Mouse (Mus musculus) forebrain, embryonic 11.5 days (tissue): ENCODE measurements at regions not wholly inside any gene's neighbourhood (a gene's known extent, or its start where the extent isn't known, plus 50 kb on each side); places are given as distances from the start of the nearest gene placed in this dataset.
A peak's percentile ranks its signal among the peaks of the same experiment; 100 is the strongest.

Source experiments
- ATAC-seq: fragments of 200-750 bp; cut with Nextera tagmentation; replicated peaks from 2 replicates; pipeline ENCODE4 v1.8.0; 2017; ENCODE audit warnings: moderate TSS enrichment; ENCODE audit not compliant: low FRiP score
- DNase-seq: peaks from one replicate; pipeline ENCODE4 v3.0.0-alpha.2; 2017; ENCODE audit warnings: low spot score
- H3K27ac ChIP-seq: fragments of 300-500 bp; sonication (generic); 2 replicates; pipeline ENCODE4 v1.5.1; 2014; ENCODE audit warnings: low read depth, low read length
- H3K27me3 ChIP-seq: fragments of 300-500 bp; sonication (generic); 2 replicates; pipeline ENCODE4 v1.6.1; 2014; ENCODE audit warnings: mild to moderate bottlenecking, low read length, mixed read lengths; ENCODE audit not compliant: control insufficient read depth, insufficient read depth
- H3K36me3 ChIP-seq: fragments of 300-500 bp; sonication (generic); 2 replicates; pipeline ENCODE4 v1.6.1; 2014; ENCODE audit warnings: mild to moderate bottlenecking, low read length, moderate library complexity, mixed read lengths; ENCODE audit not compliant: control insufficient read depth, insufficient read depth
- H3K4me1 ChIP-seq: fragments of 300-500 bp; sonication (generic); replicated peaks from 2 replicates; pipeline ENCODE4 v1.6.1; 2014; ENCODE audit warnings: low read length, mixed read lengths; ENCODE audit not compliant: control insufficient read depth, insufficient read depth
- H3K4me2 ChIP-seq: fragments of 300-500 bp; sonication (generic); 2 replicates; pipeline ENCODE4 v1.6.1; 2014; ENCODE audit warnings: low read depth, mild to moderate bottlenecking, low read length, moderate library complexity, mixed read lengths; ENCODE audit not compliant: severe bottlenecking
- H3K4me3 ChIP-seq: fragments of 300-500 bp; sonication (generic); 2 replicates; pipeline ENCODE4 v1.5.1; 2014; ENCODE audit warnings: low read depth, low read length
- H3K9ac ChIP-seq: fragments of 300-500 bp; sonication (generic); 2 replicates; pipeline ENCODE4 v1.6.1; 2014; ENCODE audit warnings: low read length
- H3K9me3 ChIP-seq: fragments of 300-500 bp; sonication (generic); 2 replicates; pipeline ENCODE4 v1.6.1; 2016; ENCODE audit warnings: low read length, mixed read lengths; ENCODE audit not compliant: control insufficient read depth
- WGBS: fragments of 180-500 bp; shearing (Covaris S2); extraction: QIAGEN DNeasy Blood & Tissue Kit; methylation state at CpG from one replicate; pipeline ENCODE4 v1.1.7; 2014; 5-methylcytosine and 5-hydroxymethylcytosine counted together

DNA sequence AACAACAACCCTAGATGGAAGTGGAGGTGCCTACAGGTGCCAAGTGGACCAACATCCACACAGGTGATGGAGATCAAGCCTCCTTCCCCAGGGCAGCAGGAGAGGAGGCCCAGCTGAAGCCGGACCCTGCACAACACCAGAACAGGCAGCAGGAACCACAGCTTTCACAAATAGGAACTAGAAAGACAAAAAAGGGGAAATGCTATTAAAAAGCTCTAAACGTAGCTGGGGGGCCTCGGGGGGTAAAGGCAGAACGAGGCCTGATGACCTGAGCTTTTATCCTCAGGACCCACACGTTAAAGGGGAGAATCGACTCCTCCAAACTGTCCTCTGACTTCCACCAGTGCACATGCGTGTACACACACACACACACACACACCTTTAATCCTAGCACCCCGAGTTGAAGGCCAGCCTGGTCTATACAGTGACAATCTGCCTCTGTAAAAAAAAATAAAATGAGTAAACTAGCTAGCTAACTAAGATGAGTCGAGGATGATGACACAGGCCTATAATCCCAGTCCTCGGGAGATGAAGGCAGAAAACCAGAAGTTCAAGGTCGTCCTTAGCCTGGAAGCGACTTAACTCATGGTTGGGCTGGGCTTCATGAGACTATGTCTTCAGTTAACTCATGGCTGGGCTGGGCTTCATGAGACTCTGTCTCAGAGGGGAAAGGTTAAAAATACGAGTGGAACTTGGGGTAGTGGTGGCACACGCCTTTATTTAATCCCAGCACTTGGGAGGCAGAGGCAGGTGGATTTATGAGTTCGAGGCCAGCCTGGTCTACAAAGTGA is 122.6 kb upstream of the Slc22a12 start:
- DNase-seq = no peak
- no peaks in the 10 kb centered on the region for H3K4me1 ChIP-seq
- ATAC-seq = no peak
- no peaks in the 10 kb centered on the region for H3K36me3 ChIP-seq
- 81% methylated on average over 15 of the region's 15 CpGs for WGBS
- no peaks in the 10 kb centered on the region for H3K9me3 ChIP-seq
- H3K27me3 ChIP-seq = no peaks in the 10 kb centered on the region
- H3K4me3 ChIP-seq = no peak overlapping the region
- no peak overlapping the region for H3K9ac ChIP-seq
- H3K4me2 ChIP-seq = no peak overlapping the region
- H3K27ac ChIP-seq = no peak overlapping the region

DNA sequence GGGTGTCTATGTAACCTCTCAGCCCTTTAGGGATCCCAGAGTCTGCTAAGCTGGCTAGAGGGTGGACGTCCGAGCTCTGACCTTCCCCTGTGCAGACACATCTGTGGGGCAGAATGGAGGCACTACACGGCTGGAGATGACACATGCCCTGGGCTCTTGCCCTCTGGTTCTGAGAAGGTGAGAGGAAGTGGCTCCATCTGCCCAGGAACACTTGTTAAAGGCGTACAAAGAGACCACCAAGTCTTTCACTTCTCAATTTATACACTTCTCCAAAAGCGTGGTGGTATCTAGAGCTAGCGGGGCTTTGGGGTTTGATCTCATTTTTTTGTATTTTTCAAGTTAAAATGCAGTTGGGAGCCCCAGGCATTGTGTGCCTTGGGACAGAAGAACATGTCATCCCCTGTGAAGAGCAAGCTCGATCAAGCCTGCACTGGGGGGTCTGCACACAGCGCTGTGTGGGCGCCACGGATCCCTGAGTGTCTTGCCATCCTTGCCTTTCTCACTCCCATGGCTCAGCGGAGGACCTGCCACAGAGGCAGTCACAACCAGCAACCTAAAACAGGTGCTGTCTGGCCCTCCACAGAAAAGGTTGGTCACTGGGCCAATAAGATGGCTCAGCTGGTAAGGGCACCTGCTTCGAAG is 121.6 kb upstream of the Slc22a12 start:
- no peak overlapping the region for H3K27ac ChIP-seq
- no peaks in the 10 kb centered on the region for H3K9me3 ChIP-seq
- no peaks in the 10 kb centered on the region for H3K27me3 ChIP-seq
- DNase-seq = no peak
- ATAC-seq = no peak
- H3K9ac ChIP-seq = no peak overlapping the region
- H3K4me1 ChIP-seq = no peaks in the 10 kb centered on the region
- H3K4me2 ChIP-seq = no peak overlapping the region
- WGBS = 82% methylated on average over 12 of the region's 12 CpGs
- no peaks in the 10 kb centered on the region for H3K36me3 ChIP-seq
- no peak overlapping the region for H3K4me3 ChIP-seq

- WGBS = 2% methylated on average over 10 of the region's 10 CpGs
- DNase-seq (peak; percentile 91), ATAC-seq (peak; percentile 67; the same call in 1 of the 2 replicates)
- Histone ChIP-seq H3K4me2 (no peak overlapping the region), H3K27ac (no peak overlapping the region), H3K9me3 (no peaks in the 10 kb centered on the region), H3K9ac (no peak overlapping the region), H3K36me3 (no peaks in the 10 kb centered on the region), H3K27me3 (no peaks in the 10 kb centered on the region), H3K4me3 (no peak overlapping the region), H3K4me1 (no peaks in the 10 kb centered on the region)
Measured at GRCm38 (mm10) chr19:6663391-6663790, 120.6 kb upstream of the Slc22a12 start.

GRCm38 (mm10) chr19:6662346-6662939 is 119.6 kb upstream of the Slc22a12 start:
- Histone ChIP-seq H3K4me2 (no peak overlapping the region), H3K27me3 (no peaks in the 10 kb centered on the region), H3K4me3 (no peak overlapping the region), H3K27ac (no peak overlapping the region), H3K4me1 (no peaks in the 10 kb centered on the region), H3K36me3 (no peaks in the 10 kb centered on the region), H3K9me3 (no peaks in the 10 kb centered on the region), H3K9ac (no peak overlapping the region)
- ATAC-seq (no peak), DNase-seq (no peak)
- WGBS = 25% methylated on average over 4 of the region's 4 CpGs

- Histone ChIP-seq H3K4me2 (no peak overlapping the region), H3K27me3 (no peaks in the 10 kb centered on the region), H3K9ac (no peak overlapping the region), H3K9me3 (no peaks in the 10 kb centered on the region), H3K4me1 (no peaks in the 10 kb centered on the region), H3K27ac (no peak overlapping the region), H3K36me3 (no peaks in the 10 kb centered on the region), H3K4me3 (no peak overlapping the region)
- no peak for DNase-seq
- WGBS = 65% methylated on average over 2 of the region's 2 CpGs
- no peak for ATAC-seq
Measured at GRCm38 (mm10) chr19:6661508-6661871, 118.7 kb upstream of the Slc22a12 start.

GRCm38 (mm10) chr19:6660723-6661507 is 118.1 kb upstream of the Slc22a12 start:
- H3K9me3 ChIP-seq = no peaks in the 10 kb centered on the region
- H3K9ac ChIP-seq = no peak overlapping the region
- no peak overlapping the region for H3K4me3 ChIP-seq
- H3K4me1 ChIP-seq = no peaks in the 10 kb centered on the region
- H3K4me2 ChIP-seq = no peak overlapping the region
- H3K27me3 ChIP-seq = no peaks in the 10 kb centered on the region
- 45% methylated on average over 8 of the region's 8 CpGs for WGBS
- H3K36me3 ChIP-seq = no peaks in the 10 kb centered on the region
- DNase-seq (no peak), ATAC-seq (no peak)
- H3K27ac ChIP-seq = no peak overlapping the region

- no peaks in the 10 kb centered on the region for H3K4me1 ChIP-seq
- no peak for DNase-seq
- no peak overlapping the region for H3K4me3 ChIP-seq
- H3K4me2 ChIP-seq = no peak overlapping the region
- no peak for ATAC-seq
- H3K36me3 ChIP-seq = no peaks in the 10 kb centered on the region
- H3K9me3 ChIP-seq = no peaks in the 10 kb centered on the region
- no peak overlapping the region for H3K9ac ChIP-seq
- WGBS = 89% methylated on average over 8 of the region's 8 CpGs
- H3K27ac ChIP-seq = no peak overlapping the region
- H3K27me3 ChIP-seq = no peaks in the 10 kb centered on the region
Measured at GRCm38 (mm10) chr19:6660157-6660556, 117.3 kb upstream of the Slc22a12 start.

- no peak overlapping the region for H3K4me2 ChIP-seq
- no peaks in the 10 kb centered on the region for H3K27me3 ChIP-seq
- no peaks in the 10 kb centered on the region for H3K36me3 ChIP-seq
- no peaks in the 10 kb centered on the region for H3K9me3 ChIP-seq
- no peak for ATAC-seq
- no peak overlapping the region for H3K4me3 ChIP-seq
- no peak for DNase-seq
- no peak overlapping the region for H3K9ac ChIP-seq
- no peak overlapping the region for H3K27ac ChIP-seq
- H3K4me1 ChIP-seq = no peaks in the 10 kb centered on the region
- WGBS = 80% methylated on average over 5 of the region's 5 CpGs
Measured at GRCm38 (mm10) chr19:6654550-6654949, 111.7 kb upstream of the Slc22a12 start.
